Mouse (Mus musculus): Measurements from ENCODE around the gene Mettl7a2. TPM values are rescaled to one million over a fixed set of nuclear protein-coding genes. Genes with fewer than 3 reads are reported as not detected.
"Not testable (repeated sequence)": the region's sequence is repeated elsewhere in the genome, so short reads cannot be mapped to it uniquely, and the experiment has no call there.

The Mettl7a2 gene
- not detected in 2 replicates for polyA plus RNA-seq (2014; fragmentation: Nextera tagmentation; extraction: Ambion mirVana)

GRCm38 (mm10) chr15:100352711-100353250 is at the start of gene Mettl7a2, which contains the start of gene Methig1:
Gene Mettl7a2 (plus strand): TSS chr15:100353200.
Gene Methig1 (plus strand): TSS chr15:100353149.
- no peak for DNase-seq (ENCODE audit: low spot score, missing footprints)
- no peaks in the 10 kb centered on the region for H3K4me1 ChIP-seq (ENCODE audit: control insufficient read depth, insufficient read depth, low read length)
- no peak within 1 kb of the TSS for H3K9ac ChIP-seq (ENCODE audit: low read length)
- H3K27me3 ChIP-seq (ENCODE audit: control insufficient read depth, insufficient read depth, low read length), result no peaks in the 10 kb centered on the region
- no peaks in the 10 kb centered on the region for H3K9me3 ChIP-seq (ENCODE audit: control insufficient read depth, low read length)
- H3K4me3 ChIP-seq (ENCODE audit: low read depth, low read length), result no peak within 1 kb of the TSS
- no peak within 1 kb of the TSS for H3K4me2 ChIP-seq
- WGBS, result 83% methylated on average over 10 of the region's 10 CpGs
- no peak within 1 kb of the TSS for H3K27ac ChIP-seq (ENCODE audit: low read depth, low read length)
- no peaks in the 10 kb centered on the region for H3K36me3 ChIP-seq (ENCODE audit: control insufficient read depth, insufficient read depth, low read length)
- no peak for ATAC-seq (ENCODE audit: low FRiP score)

GRCm38 (mm10) chr15:100303428-100304018 is 49.5 kb upstream of the Mettl7a2 start:
- no peaks in the 10 kb centered on the region for H3K36me3 ChIP-seq (ENCODE audit: control insufficient read depth, insufficient read depth, low read length)
- H3K4me2 ChIP-seq, result peak overlapping the region; percentile 48
- WGBS, result 54% methylated on average over 8 of the region's 8 CpGs
- peak overlapping the region; percentile 86; the same call in 1 of the 2 replicates for H3K27ac ChIP-seq (ENCODE audit: low read depth, low read length)
- H3K4me1 ChIP-seq (ENCODE audit: control insufficient read depth, insufficient read depth, low read length), result peaks cover 10% of the 10 kb centered on the region
- no peaks in the 10 kb centered on the region for H3K9me3 ChIP-seq (ENCODE audit: control insufficient read depth, low read length)
- H3K4me3 ChIP-seq (ENCODE audit: low read depth, low read length), result no peak overlapping the region; the same call in 1 of the 2 replicates
- H3K9ac ChIP-seq (ENCODE audit: low read length), result peak overlapping the region; percentile 76; the same call in 1 of the 2 replicates
- H3K27me3 ChIP-seq (ENCODE audit: control insufficient read depth, insufficient read depth, low read length), result no peaks in the 10 kb centered on the region
- no peak for ATAC-seq (ENCODE audit: low FRiP score)
- no peak for DNase-seq (ENCODE audit: low spot score, missing footprints)

- peak within 1 kb of the TSS; percentile 86 for H3K27ac ChIP-seq (ENCODE audit: low read depth, low read length)
- peak within 1 kb of the TSS; percentile 76 for H3K9ac ChIP-seq (ENCODE audit: low read length)
- no peaks in the 10 kb centered on the region for H3K9me3 ChIP-seq (ENCODE audit: control insufficient read depth, low read length)
- H3K27me3 ChIP-seq (ENCODE audit: control insufficient read depth, insufficient read depth, low read length), result no peaks in the 10 kb centered on the region
- H3K4me2 ChIP-seq, result peak within 1 kb of the TSS; percentile 48
- H3K4me3 ChIP-seq (ENCODE audit: low read depth, low read length), result peak within 1 kb of the TSS; percentile 34
- ATAC-seq (ENCODE audit: low FRiP score), result peak; percentile 83
- peaks cover 10% of the 10 kb centered on the region for H3K4me1 ChIP-seq (ENCODE audit: control insufficient read depth, insufficient read depth, low read length)
- H3K36me3 ChIP-seq (ENCODE audit: control insufficient read depth, insufficient read depth, low read length), result no peaks in the 10 kb centered on the region
- WGBS, result 4% methylated on average over 21 of the region's 30 CpGs
- DNase-seq (ENCODE audit: low spot score, missing footprints), result peak; percentile 96
Observed at GRCm38 (mm10) chr15:100304019-100304991, 48.7 kb upstream of the Mettl7a2 start, which contains the start of gene Mettl7a1. Gene Mettl7a1 (plus strand): TSS chr15:100304140.

DNA sequence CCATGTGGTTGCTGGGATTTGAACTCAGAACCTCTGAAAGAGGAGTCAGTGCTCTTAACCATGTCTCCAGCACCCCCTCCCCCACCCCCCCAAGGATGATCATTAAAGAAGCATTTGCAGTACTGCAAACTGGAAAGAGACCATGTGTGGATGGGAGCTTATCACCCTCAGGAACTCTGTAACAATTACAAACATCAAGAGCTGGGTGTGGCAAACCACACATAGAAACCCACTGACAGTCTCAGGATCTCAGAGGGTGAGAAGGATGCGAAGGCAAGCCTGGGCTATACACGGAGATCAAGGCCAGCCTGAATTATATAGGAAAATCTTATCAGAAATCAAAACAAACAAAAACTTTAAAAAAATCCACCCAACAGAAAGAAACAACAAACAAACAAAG is 46.8 kb upstream of the Mettl7a2 start:
- ATAC-seq (ENCODE audit: low FRiP score), result no peak
- no peak for DNase-seq (ENCODE audit: low spot score, missing footprints)
- Histone ChIP-seq H3K36me3 (ENCODE audit: control insufficient read depth, insufficient read depth, low read length) (no peaks in the 10 kb centered on the region), H3K27me3 (ENCODE audit: control insufficient read depth, insufficient read depth, low read length) (no peaks in the 10 kb centered on the region), H3K9ac (ENCODE audit: low read length) (no peak overlapping the region), H3K4me1 (ENCODE audit: control insufficient read depth, insufficient read depth, low read length) (peaks cover 10% of the 10 kb centered on the region), H3K4me3 (ENCODE audit: low read depth, low read length) (no peak overlapping the region), H3K9me3 (ENCODE audit: control insufficient read depth, low read length) (no peaks in the 10 kb centered on the region), H3K27ac (ENCODE audit: low read depth, low read length) (no peak overlapping the region), H3K4me2 (no peak overlapping the region)
- 80% methylated on average over 2 of the region's 2 CpGs for WGBS

- peak; percentile 86 for DNase-seq (ENCODE audit: low spot score, missing footprints)
- H3K27me3 ChIP-seq (ENCODE audit: control insufficient read depth, insufficient read depth, low read length); H3K9me3 ChIP-seq (ENCODE audit: control insufficient read depth, low read length); H3K36me3 ChIP-seq (ENCODE audit: control insufficient read depth, insufficient read depth, low read length); ATAC-seq (ENCODE audit: low FRiP score); H3K4me2 ChIP-seq; H3K9ac ChIP-seq (ENCODE audit: low read length); H3K27ac ChIP-seq (ENCODE audit: low read depth, low read length); H3K4me3 ChIP-seq (ENCODE audit: low read depth, low read length): not testable (repeated sequence)
- peaks cover 10% of the 10 kb centered on the region for H3K4me1 ChIP-seq (ENCODE audit: control insufficient read depth, insufficient read depth, low read length)
- WGBS, result 45% methylated on average over 9 of the region's 11 CpGs
Observed at GRCm38 (mm10) chr15:100307438-100308096, 45.4 kb upstream of the Mettl7a2 start.

GRCm38 (mm10) chr15:100312346-100312745 is 40.7 kb upstream of the Mettl7a2 start:
- Histone ChIP-seq H3K4me3 (ENCODE audit: low read depth, low read length) (no peak overlapping the region), H3K36me3 (ENCODE audit: control insufficient read depth, insufficient read depth, low read length) (peaks cover 2% of the 10 kb centered on the region; the same call in 1 of the 2 replicates), H3K27ac (ENCODE audit: low read depth, low read length) (no peak overlapping the region), H3K27me3 (ENCODE audit: control insufficient read depth, insufficient read depth, low read length) (no peaks in the 10 kb centered on the region), H3K9me3 (ENCODE audit: control insufficient read depth, low read length) (no peaks in the 10 kb centered on the region), H3K4me2 (no peak overlapping the region), H3K4me1 (ENCODE audit: control insufficient read depth, insufficient read depth, low read length) (no peaks in the 10 kb centered on the region), H3K9ac (ENCODE audit: low read length) (no peak overlapping the region)
- ATAC-seq (ENCODE audit: low FRiP score) (no peak), DNase-seq (ENCODE audit: low spot score, missing footprints) (no peak)
- 97% methylated on average over 2 of the region's 2 CpGs for WGBS

DNA sequence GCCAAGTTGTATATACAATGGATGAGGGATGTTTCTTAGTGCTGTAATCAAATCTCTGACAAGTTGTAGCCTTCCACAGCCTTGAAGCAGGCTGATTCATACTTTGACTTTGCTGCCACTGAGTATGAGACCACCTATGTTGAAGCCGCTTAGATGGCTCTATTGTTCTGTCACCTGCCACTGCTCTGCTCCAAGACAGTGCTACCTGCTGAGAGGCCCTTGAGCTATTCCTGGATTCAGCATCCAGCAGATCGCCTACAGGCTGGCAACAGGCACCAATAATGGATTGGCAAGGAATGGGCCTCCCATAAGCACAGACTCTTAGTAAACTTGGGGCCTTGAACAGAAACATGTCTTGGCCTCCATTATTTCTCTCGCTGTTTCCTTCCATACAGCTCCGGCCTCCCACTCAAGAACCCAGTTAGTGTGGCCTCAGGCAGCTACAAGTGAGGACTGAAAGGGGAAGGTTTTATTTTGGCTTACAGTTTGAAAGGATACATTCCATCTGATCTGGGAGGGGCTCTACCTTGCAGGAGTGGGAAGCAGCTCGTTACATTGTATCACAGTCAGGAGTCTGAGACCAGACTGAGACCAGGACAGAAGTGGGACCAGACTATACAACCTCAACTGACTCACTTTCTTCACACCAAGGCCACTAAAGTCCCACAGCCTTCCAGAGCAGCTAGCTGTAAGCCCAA is 38.4 kb upstream of the Mettl7a2 start:
- Histone ChIP-seq H3K27me3 (ENCODE audit: control insufficient read depth, insufficient read depth, low read length) (no peaks in the 10 kb centered on the region), H3K4me2 (no peak overlapping the region), H3K4me1 (ENCODE audit: control insufficient read depth, insufficient read depth, low read length) (no peaks in the 10 kb centered on the region), H3K27ac (ENCODE audit: low read depth, low read length) (no peak overlapping the region), H3K9me3 (ENCODE audit: control insufficient read depth, low read length) (no peaks in the 10 kb centered on the region), H3K9ac (ENCODE audit: low read length) (no peak overlapping the region), H3K4me3 (ENCODE audit: low read depth, low read length) (no peak overlapping the region), H3K36me3 (ENCODE audit: control insufficient read depth, insufficient read depth, low read length) (peaks cover 2% of the 10 kb centered on the region; the same call in 1 of the 2 replicates)
- 91% methylated on average over 5 of the region's 5 CpGs for WGBS
- no peak for DNase-seq (ENCODE audit: low spot score, missing footprints)
- ATAC-seq (ENCODE audit: low FRiP score), result no peak

- DNase-seq (ENCODE audit: low spot score, missing footprints); H3K27ac ChIP-seq (ENCODE audit: low read depth, low read length); ATAC-seq (ENCODE audit: low FRiP score); H3K9me3 ChIP-seq (ENCODE audit: control insufficient read depth, low read length); H3K9ac ChIP-seq (ENCODE audit: low read length); H3K36me3 ChIP-seq (ENCODE audit: control insufficient read depth, insufficient read depth, low read length); H3K4me2 ChIP-seq; H3K27me3 ChIP-seq (ENCODE audit: control insufficient read depth, insufficient read depth, low read length); H3K4me1 ChIP-seq (ENCODE audit: control insufficient read depth, insufficient read depth, low read length); H3K4me3 ChIP-seq (ENCODE audit: low read depth, low read length): not testable (repeated sequence)
- WGBS, result 68% methylated on average over 4 of the region's 4 CpGs
Observed at GRCm38 (mm10) chr15:100318014-100318671, 34.9 kb upstream of the Mettl7a2 start.

Data from midbrain, embryonic 11.5 days (tissue).